Mouse (Mus musculus) CH12.LX (cell line): ENCODE data around the gene Dnajb9.

ENCODE experiments used
- CTCF ChIP-seq, 2 experiments: IDR thresholded peaks in 1 of 2; conservative IDR thresholded peaks in 1 of 2; 2 replicates each; pipeline ENCODE4 v1.5.1; 2011 to 2012; ENCODE audit warnings: low read depth in 2 of 2, low read length in 2 of 2, improper control_type of control experiment in 1 of 2, inconsistent platforms in 1 of 2, mild to moderate bottlenecking in 1 of 2, moderate library complexity in 1 of 2
- E2F4 ChIP-seq: IDR thresholded peaks from 2 replicates; pipeline ENCODE4 v1.6.1; 2011; ENCODE audit warnings: low read depth, low read length, improper control_type of control experiment; ENCODE audit not compliant: insufficient replicate concordance
- EP300 ChIP-seq: IDR thresholded peaks from 2 replicates; pipeline ENCODE4 v1.6.1; 2011; ENCODE audit warnings: low read length, improper control_type of control experiment
- ETS1 ChIP-seq: conservative IDR thresholded peaks from 2 replicates; pipeline ENCODE4 v1.6.1; 2012; ENCODE audit warnings: low read depth, mild to moderate bottlenecking, inconsistent platforms, low read length, improper control_type of control experiment, moderate library complexity
- MYC ChIP-seq: IDR thresholded peaks from 2 replicates; pipeline ENCODE4 v1.6.1; 2011; ENCODE audit warnings: low read depth, mild to moderate bottlenecking, improper control_type of control experiment, low read length
- POLR2A ChIP-seq: IDR thresholded peaks from 2 replicates; pipeline ENCODE4 v1.6.1; 2011; ENCODE audit warnings: low read depth, mild to moderate bottlenecking, improper control_type of control experiment, low read length
- SIN3A ChIP-seq: IDR thresholded peaks from 2 replicates; pipeline ENCODE4 v1.6.1; 2012; ENCODE audit warnings: low read length, improper control_type of control experiment, inconsistent platforms
- UBTF ChIP-seq: IDR thresholded peaks from 2 replicates; pipeline ENCODE4 v1.6.1; 2012; ENCODE audit warnings: low read depth, mild to moderate bottlenecking, inconsistent platforms, low read length, improper control_type of control experiment, moderate library complexity
- ZKSCAN1 ChIP-seq: IDR thresholded peaks from 2 replicates; pipeline ENCODE4 v1.6.1; 2012; ENCODE audit warnings: low read depth, inconsistent platforms, low read length, improper control_type of control experiment, borderline replicate concordance

DNA sequence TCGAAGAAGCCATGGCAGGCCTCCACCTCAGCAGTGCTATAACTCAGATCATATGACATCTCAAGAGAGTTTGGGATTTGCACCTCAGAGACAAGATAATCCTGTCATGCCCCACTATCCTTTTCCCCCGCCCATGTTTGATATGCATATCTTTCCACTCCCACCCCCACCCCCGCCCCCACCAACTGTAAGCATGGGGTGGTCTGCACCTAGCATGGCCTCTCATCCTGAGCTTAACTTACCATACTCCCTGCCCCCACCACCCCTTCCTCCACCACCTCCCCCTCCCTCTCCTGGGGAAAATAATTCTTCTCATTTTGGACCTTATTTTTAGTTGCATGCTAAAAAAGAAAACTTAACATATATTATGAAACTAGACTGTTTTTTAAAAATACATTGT is 12.9 kb upstream of the Dnajb9 start:
- TF ChIP-seq CTCF (conservative IDR thresholded peaks at IDR 0.05 in 1 of 2, IDR thresholded peaks at IDR 0.05 in 1 of 2; ENCODE audit: low read depth in 2 of 2, low read length in 2 of 2): no peak
- TF ChIP-seq UBTF: no peak
- no peak for TF ChIP-seq POLR2A
- no peak for TF ChIP-seq EP300
- TF ChIP-seq ETS1: no peak
- no peak for TF ChIP-seq MYC
- TF ChIP-seq E2F4: no peak
- no peak for TF ChIP-seq SIN3A
- no peak for TF ChIP-seq ZKSCAN1
